Mouse (Mus musculus): ENCODE data around the gene Sfxn3.

The Sfxn3 gene

DNA sequence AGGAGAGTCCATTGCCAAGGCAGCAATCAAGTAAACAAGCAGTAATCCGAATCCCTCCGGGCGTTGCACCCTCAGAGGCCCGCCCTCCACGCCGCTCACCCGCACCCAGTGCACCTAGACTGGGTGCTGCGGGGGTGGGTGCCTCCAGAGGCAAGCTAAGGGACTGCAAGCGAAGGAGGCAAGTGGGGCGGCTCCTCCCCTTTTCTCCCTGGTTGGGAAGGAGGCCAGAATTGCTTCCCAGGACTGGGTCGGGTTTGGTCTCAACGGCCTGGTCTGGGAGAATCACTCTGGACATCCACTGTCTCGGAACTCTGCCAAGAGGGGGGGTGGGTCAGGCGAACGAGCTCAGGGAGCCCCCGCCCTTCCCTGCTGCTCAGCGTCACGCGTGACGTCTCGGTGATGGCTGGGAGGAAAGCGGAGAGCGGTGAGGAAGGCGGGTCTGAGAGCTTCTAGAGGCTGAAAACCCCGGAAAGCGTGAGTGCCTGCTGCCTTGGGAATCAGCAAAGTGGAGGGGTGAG is at the start of gene Sfxn3:
TSS of gene Sfxn3 (plus strand) at position 87 of the 518 bp plus-strand sequence.
- DNase-seq (ENCODE audit: low spot score in 2 of 2), result peak; percentile 90 to 91

DNA sequence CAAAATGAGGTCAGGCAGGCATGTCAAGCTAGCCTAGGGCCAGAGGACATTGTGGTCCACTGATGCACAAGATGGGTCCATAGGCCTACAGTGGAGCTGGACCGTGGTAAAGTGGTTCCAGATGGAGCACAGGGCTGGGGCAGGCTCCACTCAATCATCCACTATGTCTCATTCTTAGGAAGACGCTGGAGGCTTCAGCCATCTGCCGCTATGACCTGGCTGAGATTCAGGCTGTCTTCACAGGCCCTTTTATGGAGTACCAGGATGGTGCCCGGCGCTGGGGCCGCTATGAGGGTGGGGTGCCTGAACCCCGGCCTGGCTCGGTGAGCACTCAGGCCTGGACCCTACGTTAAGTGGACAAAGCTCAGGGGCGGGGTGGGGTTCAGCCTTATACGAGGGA is 49.5 kb upstream of the Sfxn3 start:
- no peak for DNase-seq (ENCODE audit: low spot score in 2 of 2)

DNA sequence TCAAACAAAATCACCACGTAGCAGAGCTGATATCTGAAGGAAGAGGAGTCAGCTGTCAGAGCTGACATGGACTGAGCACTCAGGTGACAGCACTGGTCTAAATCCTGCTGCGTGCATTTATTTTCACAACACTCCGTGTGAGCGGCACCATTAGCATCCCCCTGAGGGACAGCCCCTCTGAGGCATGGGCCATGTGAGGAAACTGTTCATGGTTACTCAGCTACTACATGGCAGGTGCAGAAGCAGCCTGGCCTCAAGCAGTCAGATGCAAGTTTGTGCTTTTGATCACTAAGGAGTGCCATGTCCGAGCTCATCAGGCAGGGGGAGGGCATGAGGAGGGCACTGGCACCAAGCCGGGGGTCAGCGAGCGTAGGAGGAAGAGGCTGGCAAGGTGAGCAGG is 47.7 kb upstream of the Sfxn3 start:
- DNase-seq (ENCODE audit: low spot score in 2 of 2), result no peak

DNA sequence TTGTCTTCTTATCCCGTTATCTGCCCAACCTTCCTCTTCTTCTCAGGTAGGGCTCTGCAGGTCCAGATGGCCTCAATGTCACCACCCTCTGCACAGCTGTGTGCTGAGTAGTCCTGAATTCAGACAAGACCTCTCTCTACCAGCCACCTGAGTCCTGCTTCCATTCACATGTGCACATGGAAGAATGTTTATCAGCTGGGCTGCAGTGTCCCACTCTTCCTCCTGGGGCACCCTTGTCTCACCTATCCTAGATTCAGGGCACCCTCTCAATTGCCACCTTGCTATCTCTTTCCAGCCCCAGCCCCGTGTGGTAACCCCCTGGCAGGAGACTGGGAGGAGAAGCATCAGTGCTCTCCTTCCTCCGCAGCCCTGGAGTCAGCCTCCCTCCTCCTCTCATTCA is 45.0 kb upstream of the Sfxn3 start:
- no peak for DNase-seq (ENCODE audit: low spot score in 2 of 2)

DNA sequence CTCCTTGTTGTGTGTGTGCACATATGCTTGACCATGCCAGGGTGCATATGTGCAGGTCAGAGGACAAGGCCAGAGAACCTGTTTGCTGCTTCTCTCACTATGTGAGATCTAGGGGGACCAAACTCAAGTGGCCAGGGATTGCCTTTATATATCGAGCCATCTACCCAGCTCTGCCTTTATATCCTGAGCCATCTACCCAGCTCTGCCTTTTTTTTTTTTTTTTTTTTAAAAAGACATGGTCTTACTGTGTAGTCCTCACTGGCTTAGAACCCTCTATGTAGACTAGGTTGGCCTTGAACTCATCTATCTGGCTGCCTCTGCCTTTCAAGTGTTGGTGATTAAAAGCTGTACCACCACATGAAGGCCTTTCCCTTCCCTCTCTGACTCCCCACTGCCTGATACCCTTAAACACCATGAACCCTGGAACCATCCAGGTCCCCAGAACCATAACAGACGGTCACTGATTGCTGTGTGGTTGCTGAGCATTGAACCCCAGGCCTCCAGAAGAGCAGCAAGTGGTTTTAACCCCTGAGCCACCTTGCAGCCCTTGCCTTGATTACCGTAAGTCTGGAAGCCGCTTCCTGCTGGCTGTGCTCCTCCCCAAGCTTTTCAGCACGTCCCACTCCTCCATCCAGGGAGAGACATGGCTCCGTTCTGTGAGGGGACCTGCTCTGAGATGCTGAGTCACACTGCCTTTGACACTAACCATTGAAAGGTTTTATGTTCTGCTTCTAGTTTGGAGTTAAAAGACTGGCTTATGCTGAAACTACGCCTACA is 43.4 kb upstream of the Sfxn3 start:
- DNase-seq (ENCODE audit: low spot score in 2 of 2), result no peak

DNA sequence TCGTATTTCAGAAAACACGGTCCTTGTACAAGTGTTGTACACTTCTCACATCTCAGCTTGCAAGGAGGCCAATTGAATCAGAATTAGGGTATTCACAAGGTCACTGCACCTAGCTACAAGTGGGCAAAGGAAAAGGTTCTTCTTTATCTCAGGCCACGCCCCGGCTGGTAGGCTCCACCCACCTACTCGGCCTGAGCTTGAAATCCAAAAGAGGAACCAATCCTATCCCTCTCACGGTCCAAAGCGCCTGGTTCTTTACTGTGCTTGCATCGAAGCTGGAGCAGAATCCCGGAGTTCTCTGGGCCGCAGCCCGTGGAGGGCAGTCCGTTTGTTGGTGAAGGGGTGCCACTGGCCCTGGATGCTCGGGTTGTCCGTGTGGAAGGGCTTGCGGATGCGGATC is 41.9 kb upstream of the Sfxn3 start, which contains the start of gene Twnk:
TSS of gene Twnk (plus strand) at position 220 of the 400 bp plus-strand sequence.
- DNase-seq (ENCODE audit: low spot score in 2 of 2), result no peak

DNA sequence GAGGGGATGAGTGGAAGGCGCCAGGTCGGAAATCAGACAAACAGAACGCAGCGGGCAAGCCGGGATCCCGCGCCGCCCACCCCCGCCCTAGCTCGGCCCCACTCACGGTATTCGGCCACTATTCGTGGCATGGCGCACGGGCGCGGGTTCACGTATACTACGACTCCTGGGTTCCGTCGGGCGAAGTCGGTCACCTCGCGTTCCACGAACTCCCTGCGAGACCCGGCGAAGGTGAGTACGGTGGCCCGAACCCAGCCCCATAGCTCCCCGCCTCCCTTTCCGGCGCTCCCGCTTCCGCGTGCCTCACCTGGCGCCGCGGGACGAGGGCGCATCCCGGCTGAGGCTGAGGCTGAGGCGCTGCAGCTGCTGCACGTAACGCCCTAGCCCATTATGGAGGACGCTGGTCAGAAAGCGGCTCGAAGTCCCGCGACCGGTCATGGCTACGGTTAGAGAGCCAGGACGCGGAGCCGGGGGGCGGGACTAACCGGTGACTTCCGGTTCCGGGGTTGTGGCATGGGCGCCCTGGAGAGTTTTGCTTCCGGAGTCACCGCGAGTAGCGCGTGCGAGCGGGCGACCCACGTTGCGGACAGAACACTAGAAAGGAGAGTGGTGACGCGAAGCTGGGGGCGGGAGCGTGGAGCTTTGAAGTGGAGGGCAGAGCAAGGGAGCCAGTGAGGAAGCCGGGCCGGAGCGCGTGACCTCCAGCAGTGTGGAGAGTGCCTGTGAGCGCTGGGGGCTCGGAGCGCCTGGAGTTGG is 41.2 kb upstream of the Sfxn3 start, which contains the start of gene Mrpl43:
TSS of gene Mrpl43 (minus strand) at position 486 of the 756 bp plus-strand sequence.
- peak; percentile 94 to 96 for DNase-seq (ENCODE audit: low spot score in 2 of 2)

DNA sequence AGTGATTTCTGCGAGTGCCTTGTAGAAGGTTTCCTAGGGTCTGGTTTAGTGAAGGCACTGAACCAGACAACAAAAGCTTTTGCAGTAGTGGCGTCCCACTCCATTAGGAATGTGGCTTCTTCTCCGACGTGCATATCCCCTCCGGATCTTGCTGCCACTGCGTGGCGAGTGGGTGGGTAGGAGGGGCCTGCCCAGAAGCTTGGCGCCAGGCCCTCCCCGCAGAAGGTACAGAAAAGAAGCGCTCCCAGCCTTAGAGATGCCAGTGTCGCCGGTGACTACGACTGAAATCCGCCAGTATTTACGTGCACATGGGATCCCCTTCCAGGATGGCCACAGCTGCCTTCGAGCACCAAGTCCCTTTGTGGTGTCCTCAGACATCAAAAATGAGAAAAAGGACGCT is 40.3 kb upstream of the Sfxn3 start:
- no peak for DNase-seq (ENCODE audit: low spot score in 2 of 2)

DNA sequence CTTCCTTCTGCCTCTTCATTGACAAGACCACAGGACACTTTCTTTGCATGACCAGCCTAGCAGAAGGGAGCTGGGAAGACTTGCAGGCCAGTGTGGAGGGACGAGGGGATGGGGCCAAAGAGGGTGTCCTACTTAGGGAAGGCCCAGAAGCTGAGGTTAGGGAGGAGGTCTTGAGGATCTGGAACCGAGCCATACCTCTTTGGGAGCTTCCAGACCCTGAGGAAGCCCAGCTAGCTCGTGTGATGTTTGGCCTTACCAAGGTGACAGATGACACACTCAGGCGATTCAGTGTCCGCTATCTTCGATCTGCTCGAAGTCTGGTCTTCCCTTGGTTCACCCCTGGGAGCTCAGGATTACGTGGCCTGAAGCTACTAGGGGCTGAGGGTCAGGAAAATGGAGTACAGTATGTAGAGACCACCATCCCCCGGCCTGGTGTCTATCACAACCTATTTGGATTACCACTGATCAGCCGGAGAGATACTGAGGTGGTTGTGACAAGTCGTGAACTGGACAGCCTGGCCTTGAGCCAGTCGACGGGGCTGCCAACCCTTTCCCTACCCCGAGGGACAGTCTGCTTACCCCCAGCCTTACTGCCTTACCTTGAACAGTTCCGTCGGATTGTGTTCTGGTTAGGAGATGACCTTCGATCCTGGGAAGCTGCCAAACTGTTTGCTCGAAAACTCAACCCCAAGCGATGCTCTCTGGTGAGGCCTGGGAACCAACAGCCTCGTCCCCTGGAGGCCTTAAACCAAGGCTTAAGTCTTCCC is 39.7 kb upstream of the Sfxn3 start:
- no peak for DNase-seq (ENCODE audit: low spot score in 2 of 2)

DNA sequence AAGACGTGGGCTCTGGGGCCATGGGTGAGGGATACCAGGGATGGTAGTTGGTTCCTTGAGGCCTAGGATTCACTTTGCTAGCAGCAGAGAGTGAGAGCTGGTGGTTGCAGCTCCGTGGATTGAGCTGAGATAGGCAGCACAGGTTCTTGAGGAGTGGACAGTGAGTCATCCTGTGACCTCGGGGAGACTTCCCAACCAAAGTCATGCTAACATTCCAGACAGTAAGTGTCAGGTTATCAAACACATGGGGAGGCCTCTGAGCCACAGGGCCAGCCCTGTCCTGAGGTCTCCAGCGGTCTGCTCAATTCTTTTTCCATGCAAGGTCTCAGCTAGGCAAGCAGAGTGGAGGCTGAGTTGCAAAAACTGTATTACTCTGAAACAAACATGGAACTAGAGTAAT is 36.7 kb upstream of the Sfxn3 start:
- no peak for DNase-seq (ENCODE audit: low spot score in 2 of 2)

DNA sequence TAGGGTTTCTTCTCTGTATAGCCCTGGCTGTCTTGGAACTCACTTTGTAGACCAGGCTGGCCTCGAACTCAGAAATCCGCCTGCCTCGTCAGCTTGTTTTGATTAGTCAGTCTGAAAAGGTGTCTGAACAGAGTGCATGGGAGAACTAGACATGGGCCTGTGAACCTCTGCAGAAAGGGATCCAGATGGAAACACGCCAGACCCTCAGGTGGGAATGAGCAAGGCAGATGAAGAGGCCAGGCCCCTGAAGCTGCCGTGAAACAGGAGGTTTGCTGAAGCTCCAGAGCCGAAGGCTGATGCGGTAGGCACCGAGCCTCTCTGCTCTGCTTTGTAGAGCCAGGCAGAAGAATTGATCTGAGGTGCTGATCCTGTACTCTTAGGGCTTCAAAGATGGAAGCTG is 35.1 kb upstream of the Sfxn3 start:
- no peak for DNase-seq (ENCODE audit: low spot score in 2 of 2)

DNA sequence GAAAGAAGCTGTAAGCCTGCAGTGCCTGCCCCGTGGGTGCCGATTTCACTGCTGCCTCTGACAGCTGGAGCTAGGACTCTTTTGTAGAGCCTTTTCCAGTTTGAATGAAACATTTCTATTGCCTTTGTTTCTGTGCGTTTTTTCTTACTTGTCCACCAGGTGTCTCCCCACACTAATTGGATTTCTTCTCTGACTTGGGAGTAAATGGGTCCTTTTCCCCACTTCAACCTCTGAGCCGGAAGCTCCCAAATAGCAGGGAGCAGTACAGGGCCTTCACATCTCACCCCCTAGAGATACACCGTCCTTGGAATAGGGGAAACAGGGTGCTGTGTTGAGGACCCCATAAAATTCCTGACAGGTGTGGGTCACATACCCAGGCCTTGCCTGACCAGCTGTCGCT is 34.7 kb upstream of the Sfxn3 start:
- no peak for DNase-seq (ENCODE audit: low spot score in 2 of 2)

DNA sequence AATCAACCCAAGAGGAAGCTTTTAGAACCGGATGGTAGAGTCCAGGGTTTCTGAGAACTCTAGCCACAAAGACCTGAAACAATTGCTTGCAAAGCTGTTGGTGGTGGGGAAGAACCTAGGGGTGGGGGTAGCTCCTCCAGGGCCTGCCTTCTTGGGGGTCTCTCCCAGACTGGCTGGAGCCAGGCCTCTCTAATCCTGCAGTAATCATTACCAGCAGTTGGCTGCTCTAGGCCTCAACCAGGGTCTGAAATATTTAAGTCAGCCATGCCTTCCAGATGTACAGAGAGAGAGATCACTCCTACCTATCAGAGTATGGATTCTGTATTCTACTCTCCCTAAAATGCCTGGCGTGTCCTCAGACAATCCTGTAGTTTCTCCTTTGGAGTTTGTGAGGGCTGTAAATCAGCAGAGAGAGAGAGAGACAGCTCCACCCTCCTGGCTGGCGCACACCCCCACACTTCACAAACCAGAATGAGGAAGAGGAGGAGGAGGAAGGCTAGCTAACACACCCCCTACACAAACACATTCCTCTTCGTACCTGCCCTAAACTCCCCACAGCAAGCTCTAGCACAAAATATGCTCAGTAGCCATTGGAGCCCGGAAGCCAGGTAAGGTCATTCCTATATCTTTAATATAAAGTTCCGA is 33.6 kb upstream of the Sfxn3 start:
- DNase-seq (ENCODE audit: low spot score in 2 of 2), result no peak

DNA sequence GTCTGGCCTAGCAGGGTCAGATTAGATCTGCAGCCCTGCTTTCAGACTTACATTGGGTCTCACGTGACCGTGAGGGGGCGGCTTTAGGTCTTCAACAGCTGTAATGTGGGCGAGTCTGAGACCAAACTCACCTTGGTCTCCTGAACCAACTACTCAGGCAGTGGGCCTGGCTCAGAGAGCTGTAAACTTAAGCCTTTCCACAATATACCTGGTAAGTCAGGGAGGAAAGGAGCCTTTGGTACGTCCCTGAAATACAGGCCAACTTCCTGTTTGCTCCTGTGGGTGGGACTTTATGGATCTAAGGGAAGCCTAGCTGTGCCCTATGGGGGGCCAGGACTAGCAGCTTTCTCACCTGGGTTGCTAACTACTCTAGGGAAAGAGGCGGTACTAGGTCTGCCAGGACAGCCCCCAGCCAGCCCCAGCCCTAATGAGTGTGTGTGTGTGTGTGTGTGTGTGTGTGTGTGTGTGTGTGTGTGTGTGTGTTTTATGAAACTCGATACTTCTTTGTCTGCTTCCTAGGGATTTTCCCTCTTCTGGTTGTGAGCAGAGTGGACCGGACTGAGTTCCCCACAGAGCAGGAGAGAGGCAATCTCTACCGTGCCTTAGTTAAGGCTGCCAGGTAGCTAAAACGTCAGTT is 32.9 kb upstream of the Sfxn3 start, which contains the start of gene Lzts2:
TSS of gene Lzts2 (plus strand) at position 80 of the 637 bp plus-strand sequence.
- no peak for DNase-seq (ENCODE audit: low spot score in 2 of 2)

DNA sequence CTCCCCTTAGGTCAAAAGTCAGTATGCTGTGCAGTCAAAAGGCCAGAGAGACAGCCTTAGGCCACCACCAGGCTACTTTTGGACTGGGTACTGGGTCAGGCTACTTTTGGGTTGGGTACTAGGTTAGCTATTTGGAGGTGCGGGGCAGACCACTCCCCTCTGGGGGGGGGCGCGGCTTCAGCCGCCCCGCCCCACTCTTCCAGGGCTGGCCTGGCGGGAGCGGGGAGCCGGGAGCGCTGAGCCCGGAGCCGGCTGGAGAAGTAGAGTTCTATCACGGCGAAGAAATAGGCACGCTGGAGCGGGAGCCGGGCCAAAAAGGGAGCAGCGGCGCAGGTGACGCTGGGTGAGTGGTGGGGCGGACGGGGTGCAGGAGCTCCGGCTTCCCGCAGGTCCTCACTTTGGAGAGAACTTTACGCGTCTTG is 32.3 kb upstream of the Sfxn3 start:
- DNase-seq (ENCODE audit: low spot score in 2 of 2), result no peak

DNA sequence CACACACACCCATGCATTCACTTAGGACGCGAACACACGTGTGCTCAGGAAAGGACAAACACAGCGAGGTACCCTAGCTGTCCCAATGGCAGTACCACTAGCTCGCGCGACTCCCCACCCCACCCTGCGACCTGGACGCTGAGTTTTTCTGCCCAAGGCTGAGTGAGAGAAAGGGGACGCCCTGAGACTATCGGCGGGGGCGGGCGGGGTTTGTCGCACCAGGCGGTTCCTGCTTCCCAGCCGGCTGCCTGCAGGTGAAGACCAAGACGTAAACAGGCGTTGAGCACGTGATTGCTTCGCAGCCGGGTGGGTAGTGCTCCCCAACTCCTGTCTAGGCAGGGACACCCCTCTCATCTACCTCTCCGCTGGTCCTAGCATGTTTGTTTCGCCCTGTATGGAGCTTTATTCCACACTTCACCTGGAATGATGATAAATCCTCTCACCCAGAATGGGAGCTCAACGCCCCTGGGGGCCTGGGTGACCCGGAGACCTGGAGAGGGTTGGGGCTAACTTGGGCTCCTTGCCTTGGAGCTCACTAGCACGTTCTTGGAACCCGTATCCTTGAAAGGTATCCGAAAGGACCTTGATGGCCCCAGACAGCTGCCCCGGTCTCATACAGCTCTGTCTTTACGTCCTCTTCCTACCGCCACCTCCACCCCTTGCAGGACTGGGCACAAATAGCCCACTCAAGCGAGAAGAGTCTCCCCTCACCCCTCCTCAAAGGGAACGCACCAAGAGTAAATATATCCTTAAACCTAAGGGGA is 31.6 kb upstream of the Sfxn3 start:
- no peak for DNase-seq (ENCODE audit: low spot score in 2 of 2)

DNA sequence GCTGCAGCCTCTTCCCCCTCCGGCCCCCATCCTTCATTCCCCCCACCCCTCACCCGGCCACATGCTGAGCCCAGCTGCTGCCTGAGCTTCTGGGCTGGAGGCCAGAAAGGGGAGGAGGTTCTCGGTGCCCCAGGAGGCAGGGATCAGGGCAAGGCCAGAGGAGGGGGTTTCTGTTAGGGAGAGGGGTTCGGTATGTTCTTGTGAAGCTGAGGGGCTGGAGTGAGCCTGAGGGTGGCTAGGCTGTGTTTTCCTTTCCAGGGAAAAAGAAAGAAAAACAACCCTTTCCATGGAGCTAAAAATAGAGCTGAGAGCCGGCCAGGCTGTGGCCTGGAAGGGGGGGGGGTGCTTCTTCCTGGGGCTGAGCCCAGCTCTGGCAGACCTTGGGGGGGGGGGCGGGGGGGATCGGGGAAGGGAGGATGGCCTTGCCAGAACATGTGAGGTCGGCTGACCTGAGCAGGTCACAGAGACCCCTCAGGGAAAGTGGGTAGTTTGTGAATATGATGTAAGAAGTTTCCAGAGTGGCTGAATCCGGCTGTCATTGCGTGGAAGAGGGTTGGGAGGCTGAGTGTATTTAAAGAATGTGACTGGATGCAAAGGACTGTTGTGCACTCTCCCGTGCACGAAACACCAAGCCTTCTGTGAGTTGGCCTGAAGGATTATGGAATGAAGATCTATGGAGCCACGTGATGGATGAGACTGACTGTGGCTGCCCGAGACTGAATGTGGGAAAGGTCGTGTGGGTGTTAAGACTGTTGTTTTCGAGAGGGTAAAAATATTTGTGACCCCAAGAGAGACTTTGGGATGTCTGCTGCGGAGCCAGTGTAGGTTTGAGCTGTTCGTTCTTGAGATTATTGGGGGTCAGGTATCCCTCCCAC is 30.7 kb upstream of the Sfxn3 start:
- DNase-seq (ENCODE audit: low spot score in 2 of 2), result peak; percentile 60 to 80

DNA sequence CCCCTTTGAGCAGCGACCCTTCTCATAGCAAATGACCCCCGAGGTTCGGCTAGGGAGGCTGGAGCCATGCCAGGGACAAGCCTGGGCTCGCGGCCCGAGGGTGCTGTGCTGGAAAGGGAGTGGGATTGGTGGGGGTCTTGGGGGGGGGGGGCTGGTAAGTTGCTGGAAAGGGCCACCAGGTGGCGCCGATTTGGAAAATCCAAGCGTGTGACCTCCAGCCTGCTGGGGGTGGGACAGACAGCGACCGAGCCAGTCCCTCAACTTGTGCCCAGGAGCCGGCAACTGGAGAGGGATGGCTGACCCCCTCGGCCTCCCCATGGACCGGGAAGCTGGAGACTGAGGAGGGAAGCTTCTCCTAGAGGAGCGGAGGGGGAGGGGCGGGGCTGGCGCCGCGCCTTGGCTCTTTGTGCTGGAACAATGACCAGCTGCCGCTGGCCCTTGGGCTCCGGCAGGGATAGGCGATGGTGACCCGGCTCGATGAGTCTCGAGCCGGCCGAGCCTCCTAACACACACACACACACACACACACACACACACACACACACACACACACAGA is 30.0 kb upstream of the Sfxn3 start:
- DNase-seq (ENCODE audit: low spot score in 2 of 2), result peak; percentile 66 to 73

DNA sequence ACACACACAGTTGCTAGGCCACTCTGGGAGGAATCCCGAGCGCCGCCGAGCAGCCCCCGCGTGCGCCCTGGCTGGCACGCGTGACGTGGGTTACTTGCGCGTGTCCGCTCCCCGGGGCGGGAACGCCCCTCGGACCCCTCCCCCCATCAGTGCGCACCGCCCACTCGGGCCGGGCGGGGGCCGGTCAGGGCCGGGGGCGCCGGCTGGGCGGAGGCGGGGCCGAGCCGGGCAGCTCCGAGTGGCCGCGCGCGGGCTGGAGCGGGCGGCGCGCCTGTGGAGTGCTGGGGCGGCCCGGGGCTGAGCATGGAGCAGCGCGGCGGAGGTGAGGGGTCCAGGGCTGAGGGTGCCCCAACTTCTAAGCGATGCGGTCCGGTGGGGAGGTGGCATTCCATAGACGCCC is 29.4 kb upstream of the Sfxn3 start:
- DNase-seq (ENCODE audit: low spot score in 2 of 2), result peak; percentile 63 to 71

All from right cerebral cortex, postnatal 36 days (tissue).